Mouse (Mus musculus): ENCODE results near the gene Myb.

DNA sequence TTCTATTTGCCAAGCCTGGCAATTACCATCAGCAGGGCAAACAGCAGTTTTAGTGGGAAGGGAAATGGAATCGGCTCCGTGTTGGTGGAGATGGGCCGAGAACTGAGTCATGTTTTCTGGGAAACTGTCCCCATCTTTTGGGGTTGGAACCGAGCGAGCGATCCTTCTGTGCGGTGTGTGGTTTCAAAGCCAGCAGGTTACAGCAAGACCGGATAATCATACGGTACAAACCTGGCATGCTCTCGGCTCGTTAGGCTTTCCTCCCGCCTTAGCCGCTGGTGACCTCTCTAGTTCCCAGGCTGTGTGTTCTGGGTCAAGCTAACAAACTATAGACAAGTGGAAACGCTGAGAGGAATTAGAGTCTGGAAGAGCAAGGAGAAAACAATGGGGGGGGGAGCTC, 65.2 kb downstream of the Myb start:
- TF ChIP-seq CTCF (IDR thresholded peaks at IDR 0.05 in 2 of 3, conservative IDR thresholded peaks at IDR 0.05 in 1 of 3; ENCODE audit: control insufficient read depth in 1 of 3, insufficient read depth in 1 of 3, low read depth in 2 of 3, low read length in 3 of 3, poor library complexity in 1 of 3, severe bottlenecking in 1 of 3) (no peak), ZKSCAN1 (IDR thresholded peaks at IDR 0.05; ENCODE audit: low read depth, low read length) (no peak), GABPA (IDR thresholded peaks at IDR 0.05; ENCODE audit: low read depth, low read length) (no peak), ELF1 (IDR thresholded peaks at IDR 0.05; ENCODE audit: low read depth, low read length) (no peak), ZNF384 (IDR thresholded peaks at IDR 0.05; ENCODE audit: low read depth, low read length) (no peak), MAZ (IDR thresholded peaks at IDR 0.05; ENCODE audit: low read depth, low read length) (no peak), EP300 (IDR thresholded peaks at IDR 0.05; ENCODE audit: low read depth in 1 of 2, low read length in 2 of 2) (no peak), MEF2A (IDR thresholded peaks at IDR 0.05; ENCODE audit: extremely low read depth, insufficient replicate concordance, low read depth, low read length, poor library complexity, severe bottlenecking) (no peak), ZC3H11A (IDR thresholded peaks at IDR 0.05; ENCODE audit: low read depth, low read length) (no peak), SIN3A (IDR thresholded peaks at IDR 0.05; ENCODE audit: low read length) (no peak), POLR2A (IDR thresholded peaks at IDR 0.05; ENCODE audit: control insufficient read depth in 1 of 2, insufficient read depth in 1 of 2, low read depth in 1 of 2, low read length in 2 of 2, poor library complexity in 1 of 2) (no peak), ETS1 (IDR thresholded peaks at IDR 0.05; ENCODE audit: low read depth, low read length) (no peak), POLR2AphosphoS5 (IDR thresholded peaks at IDR 0.05; ENCODE audit: borderline replicate concordance, low read depth, low read length) (no peak), MAFK (IDR thresholded peaks at IDR 0.05; ENCODE audit: borderline replicate concordance, low read depth, low read length) (no peak)

All from MEL (cell line).